Mouse (Mus musculus) stomach, embryonic 14.5 days (tissue): ENCODE data around the gene Sox11. TPM values are rescaled to one million over a fixed set of nuclear protein-coding genes. Genes with fewer than 3 reads are reported as not detected.

ENCODE experiments used
- ATAC-seq: fragments of 200-750 bp; cut with Nextera tagmentation; 2 replicates; pipeline ENCODE4 v1.8.0; 2017; ENCODE audit warnings: low read depth, moderate TSS enrichment; ENCODE audit not compliant: insufficient number of reproducible peaks, insufficient read depth, low FRiP score
- H3K27ac ChIP-seq: fragments of 300-500 bp; sonication (generic); 2 replicates; pipeline ENCODE4 v1.5.1; 2014; ENCODE audit warnings: mild to moderate bottlenecking, low read length, moderate library complexity, mixed read lengths
- H3K27me3 ChIP-seq: fragments of 300-500 bp; sonication (generic); 2 replicates; pipeline ENCODE4 v1.6.1; 2014; ENCODE audit warnings: low read length, control low read depth, mixed read lengths; ENCODE audit not compliant: control insufficient read depth, insufficient read depth
- H3K36me3 ChIP-seq: fragments of 300-500 bp; sonication (generic); 2 replicates; pipeline ENCODE4 v1.6.1; 2014; ENCODE audit warnings: mild to moderate bottlenecking, control low read depth, low read length, moderate library complexity, mixed read lengths; ENCODE audit not compliant: control insufficient read depth, insufficient read depth
- H3K4me1 ChIP-seq: fragments of 300-500 bp; sonication (generic); 2 replicates; pipeline ENCODE4 v1.6.1; 2014; ENCODE audit warnings: low read length, control low read depth, mixed read lengths; ENCODE audit not compliant: control insufficient read depth, insufficient read depth
- H3K4me2 ChIP-seq: fragments of 300-500 bp; sonication (generic); replicated peaks from 2 replicates; pipeline ENCODE4 v1.6.1; 2014; ENCODE audit warnings: low read depth, low read length, control low read depth
- H3K4me3 ChIP-seq: fragments of 300-500 bp; sonication (generic); 2 replicates; pipeline ENCODE4 v1.5.1; 2014; ENCODE audit warnings: low read depth, low read length, control low read depth
- H3K9ac ChIP-seq: fragments of 300-500 bp; sonication (generic); replicated peaks from 2 replicates; pipeline ENCODE4 v1.6.1; 2014; ENCODE audit warnings: low read depth, mild to moderate bottlenecking, control low read depth, low read length, moderate library complexity, mixed read lengths
- H3K9me3 ChIP-seq: fragments of 300-500 bp; sonication (generic); 2 replicates; pipeline ENCODE4 v1.6.1; 2016; ENCODE audit warnings: low read depth, low read length, control low read depth; ENCODE audit not compliant: control insufficient read depth
- WGBS: fragments of 180-500 bp; shearing (Covaris S2); extraction: QIAGEN DNeasy Blood & Tissue Kit; methylation state at CpG from one replicate; pipeline ENCODE4 v1.1.7; 2014; 5-methylcytosine and 5-hydroxymethylcytosine counted together
- polyA plus RNA-seq: library from polyadenylated mRNA; unstranded; fragments of >200 nt; fragmentation: Nextera tagmentation; extraction: Ambion mirVana; gene quantifications from 2 replicates; pipeline ENCODE4 v1.2.1, GENCODE M21; 2014

Gene Sox11
- polyA plus RNA-seq, 1 experiment from 2014 or later = 73.8 TPM

GRCm38 (mm10) chr12:27294191-27294590 lies 48.2 kb downstream of the Sox11 start:
- H3K9ac ChIP-seq = no peak overlapping the region
- H3K36me3 ChIP-seq = no peaks in the 10 kb centered on the region
- H3K4me3 ChIP-seq = no peak overlapping the region
- peaks cover 5% of the 10 kb centered on the region; the same call in 1 of the 2 replicates for H3K4me1 ChIP-seq
- H3K4me2 ChIP-seq = no peak overlapping the region
- no peak for ATAC-seq
- WGBS = 27% methylated on average over 1 of the region's 1 CpGs
- no peaks in the 10 kb centered on the region for H3K9me3 ChIP-seq
- H3K27me3 ChIP-seq = no peaks in the 10 kb centered on the region
- no peak overlapping the region for H3K27ac ChIP-seq

- WGBS = 33% methylated on average over 10 of the region's 10 CpGs
- peaks cover 5% of the 10 kb centered on the region; the same call in 1 of the 2 replicates for H3K4me1 ChIP-seq
- H3K27me3 ChIP-seq = no peaks in the 10 kb centered on the region
- no peak overlapping the region for H3K27ac ChIP-seq
- ATAC-seq = no peak
- H3K36me3 ChIP-seq = no peaks in the 10 kb centered on the region
- H3K4me3 ChIP-seq = no peak overlapping the region
- no peak overlapping the region for H3K9ac ChIP-seq
- H3K9me3 ChIP-seq = no peaks in the 10 kb centered on the region
- no peak overlapping the region for H3K4me2 ChIP-seq
Observed at GRCm38 (mm10) chr12:27293736-27294135, 48.6 kb downstream of the Sox11 start.

- Histone ChIP-seq H3K9me3 (no peaks in the 10 kb centered on the region), H3K4me2 (no peak overlapping the region), H3K27ac (no peak overlapping the region), H3K36me3 (no peaks in the 10 kb centered on the region), H3K27me3 (no peaks in the 10 kb centered on the region), H3K4me1 (peaks cover 5% of the 10 kb centered on the region; the same call in 1 of the 2 replicates), H3K9ac (no peak overlapping the region), H3K4me3 (no peak overlapping the region)
- ATAC-seq = no peak
- 69% methylated on average over 1 of the region's 1 CpGs for WGBS
Observed at GRCm38 (mm10) chr12:27293208-27293607, 49.2 kb downstream of the Sox11 start.
